Mouse (Mus musculus): ENCODE data around the gene Eddm3b. TPM values are rescaled to one million over a fixed set of nuclear protein-coding genes. Genes with fewer than 3 reads are reported as not detected.
"Not testable (repeated sequence)": the region's sequence is repeated elsewhere in the genome, so short reads cannot be mapped to it uniquely, and the experiment has no call there.

Eddm3b gene
- polyA plus RNA-seq, 1 experiment from 2014 or later, result not detected

GRCm38 (mm10) chr14:51156056-51156735 lies 42.0 kb downstream of the Eddm3b start:
- Histone ChIP-seq H3K27ac (ENCODE audit: low read depth, low read length) (no peak overlapping the region), H3K36me3 (ENCODE audit: control insufficient read depth, insufficient read depth, low read length) (no peaks in the 10 kb centered on the region), H3K4me1 (replicated peaks; ENCODE audit: control insufficient read depth, insufficient read depth, low read length) (peaks cover 6% of the 10 kb centered on the region; the same call in 1 of the 2 replicates), H3K9ac (ENCODE audit: low read depth, low read length) (no peak overlapping the region), H3K4me3 (ENCODE audit: low read depth, low read length) (no peak overlapping the region), H3K4me2 (no peak overlapping the region), H3K9me3 (ENCODE audit: control insufficient read depth, low read length) (no peaks in the 10 kb centered on the region), H3K27me3 (replicated peaks; ENCODE audit: control insufficient read depth, insufficient read depth, low read length) (no peaks in the 10 kb centered on the region)
- ATAC-seq (replicated peaks; ENCODE audit: low FRiP score), result no peak
- DNase-seq (ENCODE audit: low spot score), result no peak
- 79% methylated on average over 5 of the region's 5 CpGs for WGBS

GRCm38 (mm10) chr14:51156736-51157068 lies 42.5 kb downstream of the Eddm3b start:
- no peaks in the 10 kb centered on the region for H3K9me3 ChIP-seq (ENCODE audit: control insufficient read depth, low read length)
- H3K4me2 ChIP-seq, result no peak overlapping the region
- WGBS, result 65% methylated on average over 4 of the region's 4 CpGs
- H3K27me3 ChIP-seq (replicated peaks; ENCODE audit: control insufficient read depth, insufficient read depth, low read length), result no peaks in the 10 kb centered on the region
- DNase-seq (ENCODE audit: low spot score) (no peak), ATAC-seq (replicated peaks; ENCODE audit: low FRiP score) (no peak)
- no peak overlapping the region for H3K27ac ChIP-seq (ENCODE audit: low read depth, low read length)
- peaks cover 6% of the 10 kb centered on the region; the same call in 1 of the 2 replicates for H3K4me1 ChIP-seq (replicated peaks; ENCODE audit: control insufficient read depth, insufficient read depth, low read length)
- H3K9ac ChIP-seq (ENCODE audit: low read depth, low read length), result no peak overlapping the region
- H3K4me3 ChIP-seq (ENCODE audit: low read depth, low read length), result no peak overlapping the region
- no peaks in the 10 kb centered on the region for H3K36me3 ChIP-seq (ENCODE audit: control insufficient read depth, insufficient read depth, low read length)

- no peaks in the 10 kb centered on the region for H3K36me3 ChIP-seq (ENCODE audit: control insufficient read depth, insufficient read depth, low read length)
- H3K9ac ChIP-seq (ENCODE audit: low read depth, low read length), result no peak overlapping the region
- no peak for DNase-seq (ENCODE audit: low spot score)
- H3K4me1 ChIP-seq (replicated peaks; ENCODE audit: control insufficient read depth, insufficient read depth, low read length), result peaks cover 5% of the 10 kb centered on the region; the same call in 1 of the 2 replicates
- H3K27me3 ChIP-seq (replicated peaks; ENCODE audit: control insufficient read depth, insufficient read depth, low read length), result no peaks in the 10 kb centered on the region
- no peak overlapping the region for H3K4me3 ChIP-seq (ENCODE audit: low read depth, low read length)
- no peaks in the 10 kb centered on the region for H3K9me3 ChIP-seq (ENCODE audit: control insufficient read depth, low read length)
- 79% methylated on average over 1 of the region's 1 CpGs for WGBS
- no peak overlapping the region for H3K4me2 ChIP-seq
- no peak overlapping the region for H3K27ac ChIP-seq (ENCODE audit: low read depth, low read length)
- ATAC-seq (replicated peaks; ENCODE audit: low FRiP score), result no peak
Observed at GRCm38 (mm10) chr14:51157072-51157471, 42.8 kb downstream of the Eddm3b start.

- not testable (repeated sequence) for H3K4me3 ChIP-seq (ENCODE audit: low read depth, low read length); H3K36me3 ChIP-seq (ENCODE audit: control insufficient read depth, insufficient read depth, low read length); H3K27ac ChIP-seq (ENCODE audit: low read depth, low read length); H3K27me3 ChIP-seq (replicated peaks; ENCODE audit: control insufficient read depth, insufficient read depth, low read length); H3K9ac ChIP-seq (ENCODE audit: low read depth, low read length); H3K4me1 ChIP-seq (replicated peaks; ENCODE audit: control insufficient read depth, insufficient read depth, low read length); H3K4me2 ChIP-seq; H3K9me3 ChIP-seq (ENCODE audit: control insufficient read depth, low read length); DNase-seq (ENCODE audit: low spot score); ATAC-seq (replicated peaks; ENCODE audit: low FRiP score)
- 88% methylated on average over 3 of the region's 3 CpGs for WGBS
Observed at GRCm38 (mm10) chr14:51161976-51162375, 47.8 kb downstream of the Eddm3b start, which contains the start of gene Rnase2b. Gene Rnase2b, plus strand, starts transcription at chr14:51162260.

- H3K4me3 ChIP-seq (ENCODE audit: low read depth, low read length); H3K36me3 ChIP-seq (ENCODE audit: control insufficient read depth, insufficient read depth, low read length); H3K27me3 ChIP-seq (replicated peaks; ENCODE audit: control insufficient read depth, insufficient read depth, low read length); DNase-seq (ENCODE audit: low spot score); ATAC-seq (replicated peaks; ENCODE audit: low FRiP score); H3K27ac ChIP-seq (ENCODE audit: low read depth, low read length); H3K4me1 ChIP-seq (replicated peaks; ENCODE audit: control insufficient read depth, insufficient read depth, low read length); H3K4me2 ChIP-seq; H3K9me3 ChIP-seq (ENCODE audit: control insufficient read depth, low read length); H3K9ac ChIP-seq (ENCODE audit: low read depth, low read length): not testable (repeated sequence)
- 85% methylated on average over 6 of the region's 6 CpGs for WGBS
Observed at GRCm38 (mm10) chr14:51163323-51163722, 49.1 kb downstream of the Eddm3b start.

GRCm38 (mm10) chr14:51165435-51165834 lies 51.2 kb downstream of the Eddm3b start:
- no peaks in the 10 kb centered on the region for H3K9me3 ChIP-seq (ENCODE audit: control insufficient read depth, low read length)
- H3K4me1 ChIP-seq (replicated peaks; ENCODE audit: control insufficient read depth, insufficient read depth, low read length), result no peaks in the 10 kb centered on the region
- 88% methylated on average over 1 of the region's 1 CpGs for WGBS
- no peaks in the 10 kb centered on the region for H3K27me3 ChIP-seq (replicated peaks; ENCODE audit: control insufficient read depth, insufficient read depth, low read length)
- no peaks in the 10 kb centered on the region for H3K36me3 ChIP-seq (ENCODE audit: control insufficient read depth, insufficient read depth, low read length)
- DNase-seq (ENCODE audit: low spot score), result no peak
- H3K4me2 ChIP-seq, result no peak overlapping the region
- no peak overlapping the region for H3K27ac ChIP-seq (ENCODE audit: low read depth, low read length)
- no peak overlapping the region for H3K4me3 ChIP-seq (ENCODE audit: low read depth, low read length)
- H3K9ac ChIP-seq (ENCODE audit: low read depth, low read length), result no peak overlapping the region
- no peak for ATAC-seq (replicated peaks; ENCODE audit: low FRiP score)

- H3K9me3 ChIP-seq (ENCODE audit: control insufficient read depth, low read length), result no peaks in the 10 kb centered on the region
- H3K4me3 ChIP-seq (ENCODE audit: low read depth, low read length), result no peak overlapping the region
- H3K27ac ChIP-seq (ENCODE audit: low read depth, low read length), result no peak overlapping the region
- DNase-seq (ENCODE audit: low spot score), result no peak
- no peak overlapping the region for H3K9ac ChIP-seq (ENCODE audit: low read depth, low read length)
- ATAC-seq (replicated peaks; ENCODE audit: low FRiP score), result no peak
- H3K36me3 ChIP-seq (ENCODE audit: control insufficient read depth, insufficient read depth, low read length), result no peaks in the 10 kb centered on the region
- H3K4me1 ChIP-seq (replicated peaks; ENCODE audit: control insufficient read depth, insufficient read depth, low read length), result no peaks in the 10 kb centered on the region
- H3K27me3 ChIP-seq (replicated peaks; ENCODE audit: control insufficient read depth, insufficient read depth, low read length), result no peaks in the 10 kb centered on the region
- no peak overlapping the region for H3K4me2 ChIP-seq
Observed at GRCm38 (mm10) chr14:51166068-51166467, 51.8 kb downstream of the Eddm3b start.

Other genes with a start within 250 kb of the Eddm3b start
- gene Tep1, start 243.9 kb upstream of the Eddm3b start, polyA plus RNA-seq (2014; fragmentation: Nextera tagmentation; extraction: Ambion mirVana), result 4.6 and 5.5 TPM in 2 replicates
- 0.34 and 0.47 TPM in 2 replicates for gene Klhl33, start 216.9 kb upstream of the Eddm3b start, polyA plus RNA-seq (2014; fragmentation: Nextera tagmentation; extraction: Ambion mirVana)
- gene Osgep, start 189.5 kb upstream of the Eddm3b start, polyA plus RNA-seq (2014; fragmentation: Nextera tagmentation; extraction: Ambion mirVana), result 116 and 119 TPM in 2 replicates
- gene Apex1, start 189.5 kb upstream of the Eddm3b start, polyA plus RNA-seq (2014; fragmentation: Nextera tagmentation; extraction: Ambion mirVana), result 251 and 267 TPM in 2 replicates
- 36.9 and 42.2 TPM in 2 replicates for gene Pip4p1, start 183.6 kb upstream of the Eddm3b start, polyA plus RNA-seq (2014; fragmentation: Nextera tagmentation; extraction: Ambion mirVana)
- 86.7 and 87.7 TPM in 2 replicates for gene Pnp, start 183.3 kb upstream of the Eddm3b start, polyA plus RNA-seq (2014; fragmentation: Nextera tagmentation; extraction: Ambion mirVana)
- gene Gm49342, start 169.9 kb upstream of the Eddm3b start, polyA plus RNA-seq (2014; fragmentation: Nextera tagmentation; extraction: Ambion mirVana), result not detected in 2 replicates
- gene Pnp2, start 158.4 kb upstream of the Eddm3b start, polyA plus RNA-seq (2014; fragmentation: Nextera tagmentation; extraction: Ambion mirVana), result 2.8 and 2.9 TPM in 2 replicates
- not detected in 2 replicates for gene Rnase10, start 106.7 kb upstream of the Eddm3b start, polyA plus RNA-seq (2014; fragmentation: Nextera tagmentation; extraction: Ambion mirVana)
- not detected in 2 replicates for gene Rnase9, start 72.6 kb upstream of the Eddm3b start, polyA plus RNA-seq (2014; fragmentation: Nextera tagmentation; extraction: Ambion mirVana)
- gene Rnase11, start 64.3 kb upstream of the Eddm3b start, polyA plus RNA-seq (2014; fragmentation: Nextera tagmentation; extraction: Ambion mirVana), result not detected in 2 replicates
- 1.4 and 1.6 TPM in 2 replicates for gene Rnase12, start 56.8 kb upstream of the Eddm3b start, polyA plus RNA-seq (2014; fragmentation: Nextera tagmentation; extraction: Ambion mirVana)
- gene Olfr750, start 40.0 kb upstream of the Eddm3b start, polyA plus RNA-seq (2014; fragmentation: Nextera tagmentation; extraction: Ambion mirVana), result not detected in 2 replicates
- gene Rnase4, start 23.3 kb upstream of the Eddm3b start, polyA plus RNA-seq (2014; fragmentation: Nextera tagmentation; extraction: Ambion mirVana), result 13.3 and 13.6 TPM in 2 replicates
- gene Ang, start 23.3 kb upstream of the Eddm3b start, polyA plus RNA-seq (2014; fragmentation: Nextera tagmentation; extraction: Ambion mirVana), result 3.6 and 4.0 TPM in 2 replicates
- gene Rnase6, start 9.5 kb downstream of the Eddm3b start, polyA plus RNA-seq (2014; fragmentation: Nextera tagmentation; extraction: Ambion mirVana), result 3.2 and 4.2 TPM in 2 replicates
- not detected in 2 replicates for gene Rnase1, start 32.4 kb downstream of the Eddm3b start, polyA plus RNA-seq (2014; fragmentation: Nextera tagmentation; extraction: Ambion mirVana)
- gene Rnase2b, start 47.8 kb downstream of the Eddm3b start, polyA plus RNA-seq (2014; fragmentation: Nextera tagmentation; extraction: Ambion mirVana), result not detected in 2 replicates
- not detected in 2 replicates for gene Ang2, start 84.7 kb downstream of the Eddm3b start, polyA plus RNA-seq (2014; fragmentation: Nextera tagmentation; extraction: Ambion mirVana)
- gene Ear14, start 89.0 kb downstream of the Eddm3b start, polyA plus RNA-seq (2014; fragmentation: Nextera tagmentation; extraction: Ambion mirVana), result not detected in 2 replicates
- not detected in 2 replicates for gene Rnase2a, start 141.7 kb downstream of the Eddm3b start, polyA plus RNA-seq (2014; fragmentation: Nextera tagmentation; extraction: Ambion mirVana)
- not detected in 2 replicates for gene Gm7247, start 247.3 kb downstream of the Eddm3b start, polyA plus RNA-seq (2014; fragmentation: Nextera tagmentation; extraction: Ambion mirVana)